Mouse (Mus musculus): Measurements from ENCODE around the gene Cort. TPM values are rescaled to one million over a fixed set of nuclear protein-coding genes. Genes with fewer than 3 reads are reported as not detected.
"Not testable (repeated sequence)": the region's sequence is repeated elsewhere in the genome, so short reads cannot be mapped to it uniquely, and the experiment has no call there.

The Cort gene
- total RNA-seq, 2 experiments from 2014 or later = not detected

- peak; percentile 92 for ATAC-seq (replicated peaks; ENCODE audit: low FRiP score, low TSS enrichment, poor library complexity, severe bottlenecking)
Measured at GRCm38 (mm10) chr4:149103875-149104561, 22.5 kb downstream of the Cort start, which contains the start of gene Dffa. Dffa (plus strand) TSS chr4:149104146.

GRCm38 (mm10) chr4:149101456-149101855 is 25.1 kb downstream of the Cort start:
- ATAC-seq (replicated peaks; ENCODE audit: low FRiP score, low TSS enrichment, poor library complexity, severe bottlenecking) = no peak

GRCm38 (mm10) chr4:149100449-149100848 is 26.1 kb downstream of the Cort start:
- not testable (repeated sequence) for ATAC-seq (replicated peaks; ENCODE audit: low FRiP score, low TSS enrichment, poor library complexity, severe bottlenecking)

- ATAC-seq (replicated peaks; ENCODE audit: low FRiP score, low TSS enrichment, poor library complexity, severe bottlenecking) = peak; percentile 79
Measured at GRCm38 (mm10) chr4:149099369-149100017, 27.1 kb downstream of the Cort start, which contains the start of gene Pex14. Pex14 (minus strand) TSS chr4:149099876.

- ATAC-seq (replicated peaks; ENCODE audit: low FRiP score, low TSS enrichment, poor library complexity, severe bottlenecking) = peak; percentile 27
Measured at GRCm38 (mm10) chr4:149098571-149098970, 28.0 kb downstream of the Cort start.

GRCm38 (mm10) chr4:149097956-149098355 is 28.6 kb downstream of the Cort start:
- ATAC-seq (replicated peaks; ENCODE audit: low FRiP score, low TSS enrichment, poor library complexity, severe bottlenecking) = no peak

GRCm38 (mm10) chr4:149091364-149091763 is 35.2 kb downstream of the Cort start:
- no peak for ATAC-seq (replicated peaks; ENCODE audit: low FRiP score, low TSS enrichment, poor library complexity, severe bottlenecking)

GRCm38 (mm10) chr4:149085381-149085780 is 41.2 kb downstream of the Cort start:
- ATAC-seq (replicated peaks; ENCODE audit: low FRiP score, low TSS enrichment, poor library complexity, severe bottlenecking) = no peak

- ATAC-seq (replicated peaks; ENCODE audit: low FRiP score, low TSS enrichment, poor library complexity, severe bottlenecking) = 0 out of 2 replicates have a peak, but pooled peaks have one; percentile 36
Measured at GRCm38 (mm10) chr4:149081528-149081927, 45.0 kb downstream of the Cort start.

- no peak for ATAC-seq (replicated peaks; ENCODE audit: low FRiP score, low TSS enrichment, poor library complexity, severe bottlenecking)
Measured at GRCm38 (mm10) chr4:149080111-149080510, 46.5 kb downstream of the Cort start.

- ATAC-seq (replicated peaks; ENCODE audit: low FRiP score, low TSS enrichment, poor library complexity, severe bottlenecking) = no peak
Measured at GRCm38 (mm10) chr4:149079629-149080028, 46.9 kb downstream of the Cort start.

GRCm38 (mm10) chr4:149078261-149078660 is 48.3 kb downstream of the Cort start:
- no peak for ATAC-seq (replicated peaks; ENCODE audit: low FRiP score, low TSS enrichment, poor library complexity, severe bottlenecking)

- peak; percentile 94 for ATAC-seq (replicated peaks; ENCODE audit: low FRiP score, low TSS enrichment, poor library complexity, severe bottlenecking)
Measured at GRCm38 (mm10) chr4:149075871-149076575, 50.5 kb downstream of the Cort start.

GRCm38 (mm10) chr4:149075073-149075472 is 51.5 kb downstream of the Cort start:
- no peak for ATAC-seq (replicated peaks; ENCODE audit: low FRiP score, low TSS enrichment, poor library complexity, severe bottlenecking)

Other genes with a start within 250 kb of the Cort start
- gene Pex14, start 26.9 kb downstream of the Cort start, total RNA-seq (2014; fragmentation: Nextera tagmentation) = 10.3 and 15.8 TPM in 2 replicates
- gene Pex14, start 26.9 kb downstream of the Cort start, total RNA-seq (2017) = 8.0 and 16.8 TPM in 2 replicates
- 27.6 and 28.1 TPM in 2 replicates for gene Dffa, start 22.6 kb downstream of the Cort start, total RNA-seq (2014; fragmentation: Nextera tagmentation)
- gene Dffa, start 22.6 kb downstream of the Cort start, total RNA-seq (2017) = 20.3 and 25.6 TPM in 2 replicates
- gene Cenps, start 10.9 kb upstream of the Cort start, total RNA-seq (2014; fragmentation: Nextera tagmentation) = 29.6 and 48.0 TPM in 2 replicates
- 15.4 and 26.2 TPM in 2 replicates for gene Cenps, start 10.9 kb upstream of the Cort start, total RNA-seq (2017)
- 59.1 and 67.1 TPM in 2 replicates for gene Pgd, start 40.0 kb upstream of the Cort start, total RNA-seq (2014; fragmentation: Nextera tagmentation)
- gene Pgd, start 40.0 kb upstream of the Cort start, total RNA-seq (2017) = 35.3 and 42.4 TPM in 2 replicates
- 7.9 and 8.1 TPM in 2 replicates for gene Kif1b, start 180.9 kb upstream of the Cort start, total RNA-seq (2014; fragmentation: Nextera tagmentation)
- gene Kif1b, start 180.9 kb upstream of the Cort start, total RNA-seq (2017) = 4.6 and 5.8 TPM in 2 replicates

All from megakaryocyte-erythroid progenitor cell, adult 5-6 weeks (primary cell).